Mouse (Mus musculus) heart, adult 9 months (tissue): ENCODE measurements at regions not wholly inside any gene's neighbourhood (a gene's known extent, or its start where the extent isn't known, plus 50 kb on each side); places are given as distances from the start of the nearest gene placed in this dataset.
A peak's percentile ranks its signal among the peaks of the same experiment; 100 is the strongest.

ENCODE experiments used
- DNase-seq, 2 experiments: peaks; one replicate each; pipeline ENCODE4 v3.0.0; 2022; ENCODE audit warnings: low spot score in 2 of 2

DNA sequence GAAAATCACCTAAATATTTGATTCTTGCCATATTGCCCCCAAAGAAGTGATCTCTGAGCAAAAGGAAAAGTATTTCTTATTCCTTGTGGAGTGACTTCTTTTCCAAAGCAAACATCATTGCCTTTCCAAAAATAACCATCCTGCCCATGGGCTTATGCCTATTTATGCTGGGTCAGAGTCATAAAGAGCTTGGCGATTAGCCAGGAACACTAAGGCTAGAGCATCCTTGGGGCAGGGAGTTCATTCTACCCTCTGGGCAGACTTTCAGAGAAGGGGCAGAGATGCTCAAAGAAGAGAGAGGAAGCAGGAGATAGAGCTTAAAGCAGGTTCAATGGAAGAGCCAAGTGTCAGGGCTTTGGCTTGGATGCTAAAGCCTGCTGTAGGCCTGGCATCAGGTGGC is 203.1 kb upstream of the Gmds start:
- DNase-seq: no peak

DNA sequence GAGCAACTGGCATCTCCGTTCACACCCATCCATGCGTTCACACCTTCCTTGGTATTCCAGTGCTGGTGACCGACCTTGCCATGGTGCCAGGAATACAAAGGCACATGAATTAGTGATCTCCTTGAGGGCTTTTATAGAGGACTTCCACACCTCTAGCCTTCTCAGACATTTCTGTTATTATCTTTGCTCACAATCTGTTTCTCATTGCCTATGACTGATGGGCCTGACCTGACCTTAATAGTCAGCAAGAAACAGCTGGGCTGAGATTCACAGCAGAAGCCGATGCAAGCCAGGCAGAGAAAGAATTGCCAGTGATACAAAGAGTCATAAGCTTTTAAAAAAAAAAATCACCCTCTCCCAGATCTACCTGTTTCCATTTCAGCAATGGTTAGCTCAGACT is 197.7 kb upstream of the Gmds start:
- DNase-seq: no peak

DNA sequence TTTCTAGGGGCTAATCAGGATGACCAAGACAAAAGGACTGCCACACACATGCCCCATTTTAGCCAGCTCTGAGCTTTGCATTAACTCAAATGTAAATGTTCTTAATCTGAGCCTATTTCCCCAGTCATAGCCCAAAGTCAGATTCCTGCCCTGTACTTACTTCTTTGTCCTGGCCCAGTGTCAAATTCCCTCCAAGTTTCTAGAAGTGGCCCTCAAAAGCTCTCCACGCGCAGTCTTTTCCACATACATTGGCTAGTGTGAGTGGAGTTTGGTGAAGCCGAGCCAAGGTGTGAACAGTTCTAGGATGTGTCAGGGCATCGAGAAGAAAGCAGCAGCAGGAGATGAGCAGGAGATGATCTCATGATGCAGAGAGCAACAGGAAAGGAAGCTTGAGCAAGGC is 197.1 kb upstream of the Gmds start:
- no peak for DNase-seq

DNA sequence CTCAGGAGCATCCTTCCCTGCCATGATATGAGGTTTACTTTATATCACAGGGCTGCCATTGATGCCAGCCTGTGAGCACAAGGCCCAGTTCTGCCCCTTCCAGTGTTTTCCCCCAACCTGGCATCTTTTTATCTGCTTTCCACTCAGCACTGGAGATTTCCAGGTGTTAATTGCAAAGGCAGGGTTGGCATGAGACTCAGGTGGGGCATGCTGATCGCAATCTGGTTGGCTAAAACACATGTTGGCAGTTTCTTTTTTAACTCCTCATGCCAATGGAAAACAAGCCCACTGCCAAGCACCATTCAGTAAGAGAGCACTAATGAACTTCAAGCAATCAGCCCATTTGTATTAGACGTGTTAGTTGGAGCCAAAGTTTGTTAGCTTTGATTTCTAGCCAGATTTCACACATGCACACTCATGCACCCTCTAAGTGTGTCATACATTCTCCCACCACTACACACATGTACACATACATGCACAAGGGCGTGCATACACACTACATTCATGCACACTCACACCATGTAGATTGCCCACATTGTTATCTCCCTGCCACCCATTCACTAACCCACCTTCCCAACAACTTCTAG is 192.5 kb upstream of the Gmds start:
- no peak for DNase-seq

DNA sequence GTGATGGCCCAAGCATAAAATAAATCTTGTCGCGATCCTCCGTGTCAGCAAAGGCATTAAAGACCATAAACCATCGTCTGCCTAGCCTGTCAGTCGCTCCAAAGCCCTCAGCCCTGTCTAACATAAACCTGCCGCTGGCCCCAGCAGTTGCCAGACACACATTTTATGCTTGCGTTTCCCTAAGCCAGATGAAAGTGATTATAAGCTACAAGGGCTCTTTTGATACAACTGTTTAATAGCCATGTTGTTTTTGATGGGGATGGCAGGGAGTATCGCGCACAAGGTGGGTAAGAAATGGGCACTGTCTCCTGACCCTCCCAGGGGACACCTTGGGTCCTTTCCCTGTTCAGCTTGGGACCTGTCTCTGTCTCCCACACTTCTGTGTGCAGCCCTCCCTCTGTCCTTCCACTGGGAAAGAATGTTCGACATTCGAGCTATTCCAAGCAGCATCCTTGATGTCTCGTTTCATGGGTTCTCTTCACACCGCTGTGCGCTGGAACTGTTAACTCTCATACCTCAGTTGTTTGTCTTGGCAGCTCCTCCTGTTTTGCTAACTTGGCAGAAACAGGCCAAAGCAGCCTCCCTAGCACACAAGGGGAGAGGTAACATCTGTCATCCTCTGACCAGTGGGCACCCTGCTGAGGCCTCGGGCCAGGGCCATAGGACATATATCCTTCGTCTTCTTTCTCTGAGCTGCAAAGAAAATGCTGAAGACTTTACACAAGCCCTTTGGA is 180.2 kb upstream of the Gmds start:
- DNase-seq: no peak

DNA sequence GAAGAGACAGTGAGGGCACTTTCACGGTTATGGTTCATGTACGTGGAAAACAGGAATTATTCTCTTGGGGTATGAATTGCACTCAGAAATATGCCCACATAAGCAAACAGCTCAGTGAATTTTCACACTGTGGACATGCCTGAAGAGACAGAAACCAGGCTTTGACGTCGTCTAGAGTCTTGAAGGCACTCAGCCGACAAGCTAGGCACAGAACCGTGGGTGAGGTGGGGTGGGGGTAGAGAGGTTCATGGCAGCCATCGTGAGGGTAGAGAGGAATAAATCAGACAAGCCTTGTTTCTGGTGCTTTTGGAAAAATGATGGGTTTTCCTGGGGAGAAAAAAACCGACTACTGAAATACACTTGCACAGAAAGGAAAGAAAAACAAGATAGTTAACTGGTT is 179.0 kb upstream of the Gmds start:
- DNase-seq: no peak

DNA sequence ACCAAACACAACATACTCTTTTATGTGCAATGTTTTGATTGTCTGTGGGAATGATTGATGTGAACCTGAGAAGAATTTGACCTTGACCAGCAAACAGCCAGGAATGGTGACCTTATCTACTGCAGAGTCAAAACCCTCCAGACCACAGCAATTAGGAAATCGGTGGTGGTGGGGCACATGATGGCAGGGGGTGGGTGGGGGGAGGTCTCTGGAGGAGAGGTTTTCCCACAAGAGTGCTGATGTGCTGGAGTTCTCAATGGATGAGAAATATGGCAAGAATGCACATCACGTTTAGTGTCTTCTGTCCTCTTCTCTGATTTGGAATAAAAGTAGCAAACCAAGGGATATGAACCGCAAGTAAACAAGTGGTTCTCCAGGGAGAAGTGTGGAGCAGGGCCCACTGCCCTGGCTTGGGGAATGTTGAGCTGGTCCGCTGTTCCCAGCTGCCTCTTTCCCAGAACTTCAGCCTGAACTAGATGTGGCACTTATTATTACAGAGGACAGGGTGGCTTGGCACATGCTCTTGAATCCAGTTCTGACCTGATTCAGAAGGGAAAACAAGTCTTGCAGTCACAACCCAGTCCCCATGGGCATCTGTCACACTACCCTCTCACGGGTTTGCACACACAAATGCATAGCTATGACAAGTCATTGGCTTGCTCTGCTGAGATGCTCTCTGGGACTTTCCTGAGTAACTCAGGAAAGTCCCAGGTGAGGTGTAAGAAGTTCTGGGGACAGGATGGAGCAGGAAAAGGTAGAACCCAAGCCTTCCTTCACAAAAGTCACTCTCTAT is 170.9 kb upstream of the Gmds start:
- no peak for DNase-seq

DNA sequence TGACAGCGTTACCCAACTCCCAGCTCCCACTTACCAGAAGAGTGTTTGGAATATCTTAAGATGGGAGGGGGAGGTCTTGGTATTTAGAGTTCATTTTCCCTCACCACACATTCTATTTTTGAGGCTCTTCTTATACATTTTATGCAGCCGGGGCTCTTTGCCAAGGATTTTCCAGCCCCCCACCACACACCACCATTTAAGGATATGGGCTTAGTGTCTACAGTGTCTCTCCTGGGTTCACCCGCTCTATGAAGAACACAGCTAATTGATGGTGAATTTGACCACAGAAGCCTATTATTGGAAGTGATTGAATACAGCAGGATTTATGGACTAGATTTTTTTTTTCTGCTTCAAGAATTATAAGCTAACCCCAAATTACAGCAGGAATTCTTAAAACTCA is 169.9 kb upstream of the Gmds start:
- no peak for DNase-seq

DNA sequence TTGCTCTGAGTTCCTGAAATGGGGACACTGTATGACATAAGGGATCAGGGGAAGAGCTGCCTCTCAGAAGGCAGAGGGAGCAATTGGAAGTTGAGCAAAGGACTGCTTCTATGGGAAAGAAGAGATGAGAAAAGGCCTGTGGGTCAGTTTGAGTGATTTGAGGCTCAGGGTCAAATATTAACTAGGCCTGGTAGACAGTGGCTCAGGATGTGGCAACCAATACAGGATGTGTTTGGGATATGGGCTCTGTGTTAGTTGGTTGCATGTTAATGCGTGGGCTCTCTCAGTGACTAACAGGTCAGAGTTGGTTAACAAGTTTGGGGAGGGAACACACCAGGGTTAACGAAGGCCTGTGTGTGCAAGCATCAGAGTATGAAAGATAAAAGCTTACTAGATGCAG is 169.3 kb upstream of the Gmds start:
- DNase-seq: no peak

DNA sequence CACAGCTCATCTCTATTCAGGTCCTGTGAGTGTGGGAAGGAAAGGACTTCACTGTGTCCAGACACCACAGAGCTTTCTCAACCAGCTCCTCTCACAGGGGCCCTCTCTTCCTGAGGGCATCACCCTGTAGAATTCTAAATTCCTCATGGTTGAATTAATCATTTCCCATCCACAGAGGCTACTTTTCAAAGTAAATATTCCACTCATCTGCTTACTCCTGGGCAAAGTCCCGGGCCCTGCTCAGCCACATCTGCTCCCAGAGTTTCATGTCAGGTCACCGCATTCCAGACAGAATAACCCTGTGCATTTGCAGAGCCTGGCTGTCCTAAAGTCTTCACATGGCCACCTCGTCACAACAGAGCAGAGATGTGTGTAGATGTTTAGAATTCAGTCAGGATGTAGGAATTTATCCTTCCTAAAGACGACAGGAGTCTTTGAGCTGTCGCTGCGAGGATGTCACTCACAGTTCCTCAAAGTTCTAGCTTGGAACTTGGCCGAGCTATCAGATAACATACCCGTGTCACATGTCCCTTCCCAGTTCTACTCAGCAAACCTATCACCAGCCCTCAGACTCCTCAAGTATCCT is 159.8 kb upstream of the Gmds start:
- DNase-seq: no peak

DNA sequence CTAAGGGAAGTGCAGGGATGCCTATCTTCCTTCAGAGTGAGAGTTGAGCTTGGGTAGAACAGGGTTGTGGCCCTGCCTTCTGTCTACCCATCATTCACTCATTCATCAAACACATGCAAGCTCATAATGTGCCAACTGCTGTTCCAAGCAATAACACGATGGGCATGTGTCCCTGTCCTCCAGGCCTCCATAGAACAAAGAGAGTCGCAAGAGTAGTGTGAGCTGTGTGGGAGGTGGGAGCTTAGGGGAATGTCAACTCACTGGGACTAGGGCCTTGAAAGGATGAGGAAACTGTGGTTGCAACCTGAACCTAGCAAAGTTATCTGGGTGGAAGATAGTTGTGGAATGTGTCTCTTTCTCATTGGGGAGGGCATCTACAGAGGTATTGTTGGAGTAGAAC is 157.7 kb upstream of the Gmds start:
- DNase-seq: no peak

DNA sequence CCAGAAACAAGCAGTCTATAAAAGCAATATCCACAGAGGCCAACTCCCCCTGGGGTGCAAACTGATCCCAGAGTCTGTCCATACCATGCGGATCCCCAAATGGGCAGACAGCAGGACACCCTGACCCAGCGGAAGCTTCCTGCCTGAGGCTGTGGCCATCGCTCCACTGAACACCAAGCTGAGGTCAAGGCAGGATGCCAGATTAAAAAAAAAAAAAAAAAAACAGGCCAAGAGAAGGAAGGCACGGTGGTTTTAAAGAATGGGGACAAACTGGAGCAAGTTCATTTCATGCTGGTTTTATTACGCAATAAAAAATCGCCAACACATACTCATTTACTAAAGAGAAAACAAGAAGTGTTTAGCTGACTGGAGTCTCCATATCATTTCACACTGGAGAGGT is 156.5 kb upstream of the Gmds start:
- no peak for DNase-seq

DNA sequence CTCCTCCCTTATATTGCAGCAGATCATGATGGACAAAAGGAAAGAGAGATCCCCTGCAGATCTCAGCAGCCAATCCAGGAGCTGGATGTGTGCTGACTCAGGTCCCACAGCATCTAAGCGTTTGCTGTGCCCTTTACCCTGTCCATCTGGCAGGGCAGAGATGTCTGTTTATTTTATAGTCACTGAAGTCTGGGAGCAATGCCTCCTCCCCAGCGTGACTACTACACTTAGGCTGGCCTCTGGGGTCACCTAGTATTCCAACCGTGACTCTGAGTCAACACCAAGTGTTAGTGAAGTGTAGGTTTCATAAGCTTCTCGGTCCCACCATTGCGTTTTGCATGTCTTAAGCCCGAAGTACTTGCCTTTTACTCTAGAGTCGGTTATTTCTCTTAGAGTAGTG is 155.3 kb upstream of the Gmds start:
- DNase-seq: no peak

DNA sequence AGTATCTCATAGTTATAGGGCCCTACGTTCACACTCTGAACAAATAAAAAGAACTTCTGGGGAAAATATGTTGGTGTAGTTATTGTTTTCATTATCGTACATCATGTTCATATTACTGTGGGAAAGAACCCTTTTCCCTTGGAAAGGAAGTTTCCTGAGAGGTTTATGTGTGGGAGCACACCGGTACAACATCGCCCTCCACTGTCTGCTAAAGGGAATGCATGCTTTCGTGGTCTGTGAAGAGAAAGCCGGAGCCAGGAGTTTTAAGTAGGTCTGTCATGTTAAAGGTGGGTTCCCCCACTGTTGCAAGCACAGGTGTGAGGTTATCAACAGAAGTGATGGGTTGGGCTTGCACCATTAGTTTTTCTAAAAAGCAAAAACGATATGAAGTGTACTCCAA is 154.8 kb upstream of the Gmds start:
- peak in 1 of 2 experiments; percentile 67 for DNase-seq

DNA sequence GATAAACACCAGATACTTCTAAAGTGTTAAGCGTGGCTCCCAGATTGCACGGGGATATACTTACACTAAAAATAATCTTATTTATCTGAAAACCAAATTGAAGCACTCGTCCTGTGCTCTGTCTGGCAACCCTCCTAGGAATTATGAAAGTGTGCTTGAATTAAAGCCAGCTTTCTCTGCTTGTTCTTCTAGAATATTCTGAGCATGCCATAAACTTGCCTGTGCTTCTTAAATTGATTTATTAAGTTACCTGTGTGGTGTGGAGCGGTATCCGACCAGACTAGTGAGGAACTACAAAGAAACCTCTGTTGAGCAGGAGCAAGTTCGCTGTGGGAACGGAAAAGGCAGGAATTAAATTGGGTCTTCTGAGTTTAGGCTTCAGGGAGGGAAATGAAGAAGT is 154.0 kb upstream of the Gmds start:
- DNase-seq: peak; percentile 19 to 39

DNA sequence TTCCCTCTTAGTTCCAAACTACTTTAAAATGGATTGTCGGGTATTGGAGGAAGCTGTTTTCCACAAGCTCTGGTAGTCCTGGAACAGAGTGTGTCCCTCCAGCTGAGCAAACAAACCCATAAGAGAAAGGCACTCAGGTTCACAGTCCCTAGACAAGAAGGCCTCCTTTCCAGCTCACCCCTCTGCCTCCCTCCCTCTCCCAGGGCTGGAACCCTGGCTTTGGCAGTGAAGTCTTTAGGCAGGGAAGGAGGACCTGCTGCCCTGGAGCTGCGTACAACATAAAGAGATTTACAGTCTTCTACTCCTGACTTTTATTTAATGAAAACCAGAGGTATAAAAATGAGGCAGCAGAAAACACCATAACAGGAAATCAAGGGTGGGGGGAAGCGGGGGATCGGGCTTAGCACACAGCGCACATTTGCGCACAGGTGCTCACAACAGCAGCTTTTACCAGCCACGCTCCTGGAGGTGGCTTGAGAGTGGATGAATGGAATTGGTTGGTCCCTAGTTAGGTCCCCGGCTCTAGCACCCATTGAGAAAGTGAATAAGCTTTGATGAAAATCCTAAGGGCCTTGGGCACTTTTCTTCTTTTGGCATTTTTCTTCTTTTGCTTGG is 143.0 kb upstream of the Gmds start:
- no peak for DNase-seq

DNA sequence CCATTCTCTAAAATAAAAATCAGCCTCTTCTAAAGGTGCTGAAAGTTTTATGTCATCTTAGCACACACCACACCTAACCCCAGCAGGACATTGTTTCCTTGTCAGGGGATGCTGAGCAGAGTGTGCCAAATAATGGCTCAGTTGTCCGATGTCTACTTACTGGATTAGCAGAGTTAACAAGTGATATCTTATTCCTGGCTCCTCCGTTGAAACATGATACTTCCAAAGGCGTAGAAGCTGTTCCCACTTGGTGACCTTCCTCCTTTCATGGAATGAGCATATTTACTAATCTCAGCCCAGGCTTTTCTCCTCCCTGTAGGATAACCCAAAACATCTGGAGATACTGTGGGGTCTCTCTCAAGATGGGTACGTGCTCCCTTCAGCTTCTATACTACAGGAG is 141.5 kb upstream of the Gmds start:
- peak; percentile 36 to 39 for DNase-seq

DNA sequence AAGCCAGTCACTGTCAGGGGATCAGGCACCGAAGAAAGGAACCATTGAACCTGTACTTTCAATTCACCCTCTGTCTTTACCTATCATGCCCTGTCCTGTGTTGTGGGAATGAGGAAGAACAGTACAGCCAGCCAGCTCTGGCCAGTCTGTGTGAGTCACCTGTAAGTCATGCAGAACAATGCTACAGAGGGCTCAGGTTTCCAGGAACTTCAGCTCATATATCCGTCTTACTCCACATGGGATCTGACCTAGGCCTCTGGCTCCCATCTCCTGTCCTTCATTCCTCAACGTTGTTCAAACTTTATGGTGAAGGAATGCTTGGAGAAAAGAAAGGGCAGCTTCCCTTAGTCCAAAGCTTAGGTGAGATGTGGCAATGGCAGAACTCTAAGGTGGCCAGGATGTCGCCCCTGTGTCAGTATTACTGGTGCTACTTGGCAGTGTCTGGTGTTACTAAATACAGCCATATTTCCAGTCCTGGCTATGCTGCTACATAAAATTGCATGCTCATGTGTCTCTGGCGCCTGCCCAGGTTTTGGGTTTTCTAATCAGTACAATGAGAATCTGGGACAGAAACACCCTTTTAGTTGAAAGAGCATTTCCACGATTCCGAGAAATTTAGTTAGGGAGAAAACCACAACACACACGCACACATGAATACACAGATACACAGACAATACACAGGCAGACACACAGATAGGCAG is 140.7 kb upstream of the Gmds start:
- peak; percentile 38 to 71 for DNase-seq

DNA sequence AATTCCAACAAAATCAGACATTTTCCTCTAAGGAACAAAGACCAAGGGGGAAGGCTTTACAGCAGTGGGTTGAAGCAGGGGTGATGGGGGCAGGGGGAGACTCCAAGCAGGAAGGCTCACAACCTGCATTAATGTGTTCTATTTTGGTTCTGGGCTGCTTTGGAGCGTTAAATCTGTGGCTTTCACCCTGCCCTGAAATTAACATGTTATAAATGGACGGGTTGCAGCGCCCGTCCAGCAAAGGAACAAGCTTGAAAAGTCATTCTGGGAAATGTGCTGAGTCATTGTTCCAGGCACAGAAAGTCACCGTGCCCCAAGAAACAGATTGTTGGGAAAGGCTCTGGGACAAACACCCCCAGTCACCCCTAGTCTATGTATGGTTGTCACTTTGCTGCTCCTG is 127.2 kb upstream of the Gmds start:
- DNase-seq: no peak

DNA sequence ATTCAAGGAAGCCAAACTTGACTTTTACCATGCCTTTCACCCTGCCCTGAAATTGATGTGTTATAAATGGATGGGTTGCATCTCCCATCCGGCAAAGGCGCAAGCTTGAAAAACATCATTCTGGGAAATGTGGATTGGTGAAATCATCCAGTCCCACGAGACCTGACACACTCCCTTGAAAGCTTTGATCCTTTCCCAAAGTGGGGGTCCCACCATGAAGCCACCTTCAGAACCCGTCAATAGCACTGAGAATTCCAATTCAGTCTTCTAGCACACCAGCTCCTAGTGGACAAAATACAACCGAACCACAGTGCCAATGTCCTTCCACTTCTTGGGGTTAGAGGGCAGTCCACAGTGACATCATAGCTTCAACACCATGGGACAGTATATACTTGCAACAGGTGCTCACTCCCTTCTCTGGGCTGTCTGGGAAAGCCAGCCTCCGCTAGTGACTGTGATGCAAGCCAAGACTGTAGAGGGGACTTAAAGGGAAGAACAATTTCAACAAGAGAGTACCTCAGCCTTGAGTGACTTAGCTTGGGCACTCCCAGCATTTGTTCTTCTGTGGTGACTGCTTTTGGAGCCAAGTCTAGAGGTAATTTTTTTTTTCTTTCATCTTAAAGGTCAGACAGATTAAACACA is 126.6 kb upstream of the Gmds start:
- DNase-seq: no peak
